ENCODE assay signal across 23 mouse cellular contexts in the genomic region with DNA sequence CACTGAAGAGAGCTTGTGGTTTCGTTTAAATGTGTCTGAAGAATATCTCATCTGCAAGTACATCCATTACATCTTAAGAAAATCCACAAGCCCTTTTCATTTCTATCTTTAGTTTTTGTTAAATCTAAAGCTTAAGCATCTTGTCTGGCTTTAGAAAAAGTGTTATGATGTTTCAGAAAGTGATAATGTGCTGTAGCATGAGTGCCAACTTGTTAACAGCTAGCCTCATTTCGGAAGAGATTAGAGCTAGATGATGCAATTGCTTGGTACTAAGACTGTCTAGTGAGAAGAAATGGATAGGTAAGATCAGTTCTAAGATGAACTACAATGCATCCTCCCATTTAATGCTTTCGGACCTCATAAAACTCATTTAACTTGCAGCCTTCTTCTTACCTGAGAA.
DNase-seq lines count a peak whose midpoint lies in the region; ATAC-seq lines count a peak whose summit lies in the region.
"Had no signal": no experiment of that assay in that cellular context is flagged by ENCODE, and none has a peak within 500 bp of the region (broad histone marks: within the 10 kb centered on the region; RNA-seq: fewer than 3 reads in every experiment).

No protein-coding gene starts in this region.

- no peaks in the 10 kb centered on the region for H3K4me1 ChIP-seq in forebrain, embryonic 14.5 days (ENCODE audit: control insufficient read depth, insufficient read depth, low read length)
- H3K4me1 ChIP-seq in forebrain, embryonic 10.5 days: no peaks in the 10 kb centered on the region
- H3K4me1 ChIP-seq: embryonic facial prominence, embryonic 15.5 days; heart, embryonic 12.5 days; hindbrain, embryonic 10.5 days; intestine, embryonic 15.5 days had no signal

- H3K36me3 ChIP-seq in forebrain, embryonic 14.5 days (ENCODE audit: control insufficient read depth, insufficient read depth, low read length): no peaks in the 10 kb centered on the region
- no peaks in the 10 kb centered on the region for H3K36me3 ChIP-seq in forebrain, embryonic 10.5 days (replicated peaks)
- H3K36me3 ChIP-seq: embryonic facial prominence, embryonic 15.5 days; G1E; heart, embryonic 12.5 days; hindbrain, embryonic 10.5 days; intestine, embryonic 15.5 days had no signal

- peak; percentile 7 for DNase-seq in forebrain, embryonic 14.5 days (ENCODE audit: low spot score)
- no peak for DNase-seq in forebrain, embryonic 10.5 days (ENCODE audit: extremely low spot score, low spot score)
- no peak for DNase-seq in frontal cortex, postnatal 25 days (ENCODE audit: low spot score in 2 of 2)
- DNase-seq in left cerebral cortex, adult 9 months (ENCODE audit: low spot score in 2 of 2): peak; percentile 5 to 15
- no peak for DNase-seq in left cerebral cortex, postnatal 36 days (ENCODE audit: low spot score in 2 of 2)
- no peak for DNase-seq in cerebellum, postnatal 36 days
- DNase-seq: adrenal gland, adult 8-10 months; adrenal gland, postnatal 36 days; B cell, adult 2 months; cerebellum, adult 18-20 months; cerebellum, adult 9-11 months; embryo, embryonic 11 days; gastrocnemius, adult 2 months; gastrocnemius, postnatal 25 days had no signal

- no peaks in the 10 kb centered on the region for H3K9me3 ChIP-seq in forebrain, embryonic 14.5 days (replicated peaks; ENCODE audit: control insufficient read depth, low read length)
- no peaks in the 10 kb centered on the region for H3K9me3 ChIP-seq in forebrain, embryonic 10.5 days
- H3K9me3 ChIP-seq: embryonic facial prominence, embryonic 15.5 days; G1E; heart, embryonic 12.5 days; hindbrain, embryonic 10.5 days; intestine, embryonic 15.5 days had no signal

- H3K4me2 ChIP-seq in forebrain, embryonic 14.5 days (ENCODE audit: low read length): no peak overlapping the region
- H3K4me2 ChIP-seq: embryonic facial prominence, embryonic 15.5 days; heart, embryonic 12.5 days; hindbrain, embryonic 14.5 days; intestine, embryonic 15.5 days had no signal

- H3K4me3 ChIP-seq in forebrain, embryonic 14.5 days (ENCODE audit: low read depth, low read length): no peak overlapping the region
- H3K4me3 ChIP-seq in forebrain, embryonic 10.5 days: no peak overlapping the region
- H3K4me3 ChIP-seq: embryonic facial prominence, embryonic 15.5 days; erythroblast, embryonic 14.5 days; gastrocnemius, adult 2 months; heart, embryonic 12.5 days; hindbrain, embryonic 10.5 days; intestine, embryonic 15.5 days had no signal

- intact Hi-C loops in left cerebral cortex, postnatal 36 days (cut with DNase I): no loop called here

- ATAC-seq in forebrain, embryonic 14.5 days: no peak
- ATAC-seq in frontal cortex, adult (ENCODE audit: low TSS enrichment): peak; percentile 99
- ATAC-seq: CD4-positive, CD25-positive, alpha-beta regulatory T cell, adult 4 months; intestine, embryonic 15.5 days had no signal

- H3K9ac ChIP-seq in forebrain, embryonic 14.5 days (ENCODE audit: low read length): no peak overlapping the region
- H3K9ac ChIP-seq: embryonic facial prominence, embryonic 15.5 days; heart, embryonic 12.5 days; hindbrain, embryonic 14.5 days; intestine, embryonic 15.5 days had no signal

- no peak overlapping the region for H3K27ac ChIP-seq in forebrain, embryonic 14.5 days (ENCODE audit: low read depth, low read length)
- no peak overlapping the region for H3K27ac ChIP-seq in forebrain, embryonic 10.5 days
- H3K27ac ChIP-seq: embryonic facial prominence, embryonic 15.5 days; gastrocnemius, adult 2 months; hindbrain, embryonic 10.5 days; hindbrain, embryonic 14.5 days; intestine, embryonic 15.5 days had no signal

- 86% methylated on average over 3 of the region's 3 CpGs for WGBS in forebrain, embryonic 14.5 days
- WGBS in forebrain, embryonic 10.5 days: 87% methylated on average over 3 of the region's 3 CpGs

- no peaks in the 10 kb centered on the region for H3K27me3 ChIP-seq in forebrain, embryonic 14.5 days (replicated peaks; ENCODE audit: control insufficient read depth, insufficient read depth, low read length)
- H3K27me3 ChIP-seq in forebrain, embryonic 10.5 days (ENCODE audit: poor library complexity, severe bottlenecking): no peaks in the 10 kb centered on the region
- H3K27me3 ChIP-seq: embryonic facial prominence, embryonic 15.5 days; heart, embryonic 12.5 days; intestine, embryonic 15.5 days had no signal

Comparison
In these comparisons a context has a peak if more than half of its experiments do, and no peak if none do; other contexts are left out.
1. DNase-seq: peak in forebrain, embryonic 14.5 days (single experiment) and left cerebral cortex, adult 9 months (2 of 2); none in forebrain, embryonic 10.5 days (single experiment), frontal cortex, postnatal 25 days (0 of 2), left cerebral cortex, postnatal 36 days (0 of 2) and cerebellum, postnatal 36 days (0 of 2).